Mouse (Mus musculus) embryonic stem cell, embryonic (primary cell): ENCODE data around the gene 4930558C23Rik.

Source experiments
- CTCF ChIA-PET, 4 experiments: fragments of 300-600 bp in 2 of 4; fragments of 350-600 bp in 2 of 4; sonication (Branson Sonifier 250); formaldehyde crosslinking; loops; one replicate each; lab custom pipeline; 2022; ENCODE audit warnings: inconsistent platforms in 2 of 4; lab: Charles Lee
- POLR2A ChIA-PET, 4 experiments: fragments of 300-600 bp in 2 of 4; fragments of 350-600 bp in 2 of 4; sonication (Branson Sonifier 250); formaldehyde crosslinking; loops; one replicate each; lab custom pipeline; 2022; ENCODE audit warnings: antibody characterized with exemption in 4 of 4, inconsistent platforms in 1 of 4; lab: Charles Lee

The 4930558C23Rik gene

DNA sequence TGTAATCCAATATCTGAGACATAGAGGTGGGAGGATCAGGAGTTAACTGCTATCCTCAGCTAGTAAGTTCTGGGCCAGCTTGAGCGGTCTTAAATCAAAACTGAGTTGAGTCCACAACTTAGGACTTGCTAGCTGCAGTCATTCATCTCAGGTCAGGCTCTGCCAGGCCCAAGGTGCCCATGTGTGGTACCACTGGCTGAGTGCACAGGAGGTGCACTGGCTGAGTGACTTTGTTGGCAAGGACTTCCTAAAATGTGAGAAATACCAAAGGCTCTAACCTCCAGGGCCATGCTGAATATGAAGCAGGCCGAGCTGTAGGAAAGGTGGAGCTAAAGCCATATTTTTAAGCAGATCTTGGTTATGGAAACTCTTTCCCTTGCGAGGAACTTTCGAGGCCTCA is 65.3 kb downstream of the 4930558C23Rik start:
- ChIA-PET CTCF (interaction anchor here in 1 of 4 experiments (0.6 to 0.7 kb wide), 2 partner anchors 18 to 113 kb away, joined by 4 to 6 read pairs; no protein-coding TSS in a partner anchor), POLR2A (interaction anchor here in 3 of 4 experiments (0.6 to 2.1 kb wide), 7 partner anchors 10 to 119 kb away, joined by 3 to 6 read pairs (median 4); partner anchors contain the start of gene Prune1 (in 1 of the 3))
